Mouse (Mus musculus): ENCODE results near the gene Stag3.

Stag3 gene

GRCm38 (mm10) chr5:138341661-138342060, 61.6 kb downstream of the Stag3 start, which contains the start of gene Pvrig:
Gene Pvrig, plus strand, starts transcription at chr5:138341961.
- in situ Hi-C loops (cut with MboI; ENCODE audit: low pct_unique_long_range_greater_than_20kb in 1 of 2, low sequenced_read_pairs in 2 of 2, unreplicated experiment in 1 of 2): no loop called here

GRCm38 (mm10) chr5:138343216-138343615, 63.2 kb downstream of the Stag3 start:
- in situ Hi-C loops (cut with MboI; ENCODE audit: low pct_unique_long_range_greater_than_20kb in 1 of 2, low sequenced_read_pairs in 2 of 2, unreplicated experiment in 1 of 2): no loop called here
